8 mouse cellular contexts compared by ENCODE assay signal in the genomic region with DNA sequence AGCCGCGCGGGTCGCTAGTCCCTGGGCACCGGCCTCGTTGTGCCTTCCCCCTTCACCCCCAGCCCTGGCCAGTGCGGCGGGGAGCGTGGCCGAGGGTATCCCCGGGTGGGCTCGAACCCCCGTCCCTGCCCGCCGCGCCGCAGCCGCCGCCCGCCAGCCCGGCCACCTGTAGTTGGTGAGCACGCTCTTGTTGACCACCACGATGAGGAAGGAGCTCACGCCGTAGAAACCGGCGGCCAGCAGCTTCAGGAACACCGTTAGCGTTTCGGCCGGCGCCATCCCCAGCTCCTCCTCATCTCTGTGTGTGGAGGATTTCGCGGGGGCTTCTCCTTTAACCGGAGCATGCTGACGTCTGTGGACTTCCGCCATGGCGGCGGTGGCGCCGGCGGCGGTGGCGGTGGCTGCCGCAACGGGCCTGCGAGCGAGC. TPM values are rescaled to one million over a fixed set of nuclear protein-coding genes. Genes with fewer than 3 reads are reported as not detected.
A peak's percentile ranks its signal among the peaks of the same experiment; 100 is the strongest.
DNase-seq lines count a peak whose midpoint lies in the region; ATAC-seq and TF ChIP-seq lines count a peak whose summit lies in the region.

No protein-coding gene starts in this region.

- peak overlapping the region; percentile 96 for H3K9ac ChIP-seq in hindbrain, embryonic 12.5 days

- peak overlapping the region; percentile 99 for H3K27ac ChIP-seq in hindbrain, embryonic 12.5 days

- peak; percentile 45; the same call in 1 of the 2 replicates for ATAC-seq in G1E (ENCODE audit: extremely low read depth, insufficient number of reproducible peaks, low FRiP score, poor library complexity, severe bottlenecking)
- ATAC-seq in hindbrain, embryonic 12.5 days (ENCODE audit: low FRiP score) = peak; percentile 85

- TF ChIP-seq CTCF in G1E (IDR thresholded peaks at IDR 0.05; ENCODE audit: low read depth, low read length) = no peak

- H3K4me3 ChIP-seq in G1E (ENCODE audit: low read depth, low read length) = peak overlapping the region; percentile 92
- peak overlapping the region; percentile 83 for H3K4me3 ChIP-seq in hindbrain, embryonic 12.5 days

- H3K36me3 ChIP-seq in G1E (replicated peaks) = peaks cover 29% of the 10 kb centered on the region
- H3K36me3 ChIP-seq in hindbrain, embryonic 12.5 days = peaks cover 12% of the 10 kb centered on the region

- peak; percentile 64 for DNase-seq in G1E (ENCODE audit: low spot score)
- peak; percentile 79 for DNase-seq in cerebellum, adult 9-11 months
- DNase-seq in frontal cortex, postnatal 10 days (ENCODE audit: low spot score in 2 of 2) = peak; percentile 51 to 78
- peak; percentile 81 for DNase-seq in layer of hippocampus, postnatal 14 days (ENCODE audit: low spot score in 2 of 2)
- peak; percentile 62 for DNase-seq in lung, postnatal 25 days (ENCODE audit: low spot score)
- peak; percentile 23 for DNase-seq in retina, adult 2 months (ENCODE audit: low read depth, low spot score)
- DNase-seq in thymus, postnatal 14 days = peak; percentile 85

- WGBS in hindbrain, embryonic 12.5 days = under 1% methylated on average over 48 of the region's 48 CpGs

- peak overlapping the region; percentile 73 for H3K4me2 ChIP-seq in hindbrain, embryonic 12.5 days (replicated peaks)

- H3K9me3 ChIP-seq in G1E (replicated peaks) = no peaks in the 10 kb centered on the region
- no peaks in the 10 kb centered on the region for H3K9me3 ChIP-seq in hindbrain, embryonic 12.5 days (replicated peaks)

- H3K27me3 ChIP-seq in G1E (ENCODE audit: insufficient read depth, low read length) = no peaks in the 10 kb centered on the region
- H3K27me3 ChIP-seq in hindbrain, embryonic 12.5 days = no peaks in the 10 kb centered on the region

- peaks cover 35% of the 10 kb centered on the region for H3K4me1 ChIP-seq in G1E (ENCODE audit: insufficient read depth, low read depth, low read length)
- H3K4me1 ChIP-seq in hindbrain, embryonic 12.5 days = peaks cover 13% of the 10 kb centered on the region

RNA-seq across cellular contexts. Expression of gene Slc35d1, which starts 0.5 kb away (rescaled TPM):
- total RNA-seq in G1E (2014; fragmentation: Nextera tagmentation) (17.9 and 25.8 TPM in 2 replicates), G1E (2017) (8.9 and 9.4 TPM in 2 replicates)
- polyA plus RNA-seq in G1E (2012) = 1.3 and 1.6 TPM in 2 replicates
- 12.7 and 12.8 TPM in 2 replicates for polyA plus RNA-seq in hindbrain, embryonic 12.5 days (2016; fragmentation: Nextera tagmentation; extraction: Ambion mirVana)
- 10 to 100 TPM; 14.3 to 14.9 TPM for total RNA-seq in layer of hippocampus, postnatal 14 days (2021)

Comparison
In these comparisons a context has a peak if more than half of its experiments do, and no peak if none do; other contexts are left out.
1. Peak in every context shown above with its lines: DNase-seq, ATAC-seq, H3K4me3 ChIP-seq and H3K27ac ChIP-seq.
2. DNase-seq: peak in every context shown above with its lines; median percentile 85 in thymus, postnatal 14 days; 81 in layer of hippocampus, postnatal 14 days; 79 in cerebellum, adult 9-11 months; 64 in frontal cortex, postnatal 10 days; 64 in G1E; 62 in lung, postnatal 25 days; 23 in retina, adult 2 months.